Mouse (Mus musculus): Measurements from ENCODE around the gene Fgfr1op2. TPM values are rescaled to one million over a fixed set of nuclear protein-coding genes. Genes with fewer than 3 reads are reported as not detected.
A peak's percentile ranks its signal among the peaks of the same experiment; 100 is the strongest.

Gene Fgfr1op2
- polyA plus RNA-seq, 1 experiment from 2014 or later = 89.2 TPM

DNA sequence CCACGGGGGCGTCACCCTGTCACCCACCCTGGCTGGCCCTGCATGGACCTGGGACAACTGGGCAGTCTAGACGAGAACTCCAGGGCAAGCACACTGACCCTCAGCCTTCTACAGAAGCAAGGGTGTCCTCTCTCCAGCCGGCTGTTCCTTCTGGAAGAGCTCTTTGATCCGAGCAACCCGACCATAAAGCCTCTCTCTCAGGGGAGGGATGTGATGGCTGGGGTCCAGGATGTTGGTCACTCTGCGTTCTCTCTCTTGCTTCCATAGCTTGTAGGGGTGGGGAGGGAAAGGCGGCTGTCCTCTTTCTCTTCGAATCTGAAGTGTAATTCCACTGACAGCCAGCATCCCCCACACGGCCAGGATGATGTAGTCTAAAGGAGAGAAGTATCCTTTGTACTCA is 26.6 kb downstream of the Fgfr1op2 start:
- H3K9me3 ChIP-seq = no peaks in the 10 kb centered on the region
- no peak overlapping the region for H3K4me3 ChIP-seq (replicated peaks)
- 83% methylated on average over 10 of the region's 10 CpGs for WGBS
- H3K9ac ChIP-seq (replicated peaks) = no peak overlapping the region
- no peak overlapping the region for H3K4me2 ChIP-seq
- no peaks in the 10 kb centered on the region for H3K27me3 ChIP-seq
- no peak overlapping the region for H3K27ac ChIP-seq
- H3K4me1 ChIP-seq (replicated peaks) = no peaks in the 10 kb centered on the region
- no peak for ATAC-seq (ENCODE audit: insufficient number of reproducible peaks, insufficient read depth, low FRiP score, low TSS enrichment, low read depth)
- H3K36me3 ChIP-seq = peaks cover 82% of the 10 kb centered on the region

GRCm38 (mm10) chr6:146611385-146611784 is 34.4 kb downstream of the Fgfr1op2 start:
- Histone ChIP-seq H3K27me3 (no peaks in the 10 kb centered on the region), H3K4me1 (replicated peaks) (no peaks in the 10 kb centered on the region), H3K4me2 (no peak overlapping the region), H3K4me3 (replicated peaks) (no peak overlapping the region), H3K9me3 (no peaks in the 10 kb centered on the region), H3K9ac (replicated peaks) (no peak overlapping the region), H3K36me3 (peaks cover 88% of the 10 kb centered on the region), H3K27ac (no peak overlapping the region)
- 88% methylated on average over 6 of the region's 6 CpGs for WGBS
- ATAC-seq (ENCODE audit: insufficient number of reproducible peaks, insufficient read depth, low FRiP score, low TSS enrichment, low read depth) = no peak

GRCm38 (mm10) chr6:146611897-146612296 is 34.9 kb downstream of the Fgfr1op2 start:
- Histone ChIP-seq H3K9me3 (no peaks in the 10 kb centered on the region), H3K9ac (replicated peaks) (no peak overlapping the region), H3K4me2 (no peak overlapping the region), H3K4me1 (replicated peaks) (no peaks in the 10 kb centered on the region), H3K27ac (no peak overlapping the region), H3K27me3 (no peaks in the 10 kb centered on the region), H3K36me3 (peaks cover 88% of the 10 kb centered on the region), H3K4me3 (replicated peaks) (no peak overlapping the region)
- ATAC-seq (ENCODE audit: insufficient number of reproducible peaks, insufficient read depth, low FRiP score, low TSS enrichment, low read depth) = no peak
- 92% methylated on average over 7 of the region's 7 CpGs for WGBS

DNA sequence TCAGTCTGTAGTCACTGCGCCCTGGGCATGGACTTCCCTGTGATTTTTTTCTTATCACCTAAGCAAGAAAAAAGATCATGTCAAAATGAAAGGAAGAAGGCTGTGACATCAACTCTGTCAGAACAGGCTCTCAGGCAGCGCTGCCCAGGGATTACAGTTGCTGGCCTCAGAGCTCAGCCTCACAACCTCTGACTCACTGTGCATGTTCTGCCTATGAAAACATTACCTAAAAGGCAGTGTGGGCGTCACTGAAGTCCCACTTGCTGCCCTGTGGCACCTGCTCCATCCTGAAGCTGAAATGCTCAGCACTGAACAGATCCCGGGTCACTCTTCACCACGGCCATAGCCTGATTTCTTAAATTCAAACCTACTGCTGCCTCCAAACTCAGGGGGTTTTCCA is 35.7 kb downstream of the Fgfr1op2 start:
- Histone ChIP-seq H3K27me3 (no peaks in the 10 kb centered on the region), H3K4me3 (replicated peaks) (no peak overlapping the region), H3K4me1 (replicated peaks) (no peaks in the 10 kb centered on the region), H3K4me2 (no peak overlapping the region), H3K9ac (replicated peaks) (no peak overlapping the region), H3K9me3 (no peaks in the 10 kb centered on the region), H3K27ac (no peak overlapping the region), H3K36me3 (peaks cover 88% of the 10 kb centered on the region)
- ATAC-seq (ENCODE audit: insufficient number of reproducible peaks, insufficient read depth, low FRiP score, low TSS enrichment, low read depth) = no peak
- WGBS = 93% methylated on average over 5 of the region's 5 CpGs

GRCm38 (mm10) chr6:146613907-146614306 is 36.9 kb downstream of the Fgfr1op2 start:
- no peaks in the 10 kb centered on the region for H3K27me3 ChIP-seq
- H3K9me3 ChIP-seq = no peaks in the 10 kb centered on the region
- no peak overlapping the region for H3K4me2 ChIP-seq
- H3K4me3 ChIP-seq (replicated peaks) = no peak overlapping the region
- H3K27ac ChIP-seq = no peak overlapping the region
- no peak for ATAC-seq (ENCODE audit: insufficient number of reproducible peaks, insufficient read depth, low FRiP score, low TSS enrichment, low read depth)
- no peaks in the 10 kb centered on the region for H3K4me1 ChIP-seq (replicated peaks)
- H3K9ac ChIP-seq (replicated peaks) = no peak overlapping the region
- H3K36me3 ChIP-seq = peaks cover 93% of the 10 kb centered on the region
- 88% methylated on average over 5 of the region's 5 CpGs for WGBS

GRCm38 (mm10) chr6:146614541-146614940 is 37.5 kb downstream of the Fgfr1op2 start:
- Histone ChIP-seq H3K27me3 (no peaks in the 10 kb centered on the region), H3K4me2 (no peak overlapping the region), H3K4me3 (replicated peaks) (no peak overlapping the region), H3K27ac (no peak overlapping the region), H3K36me3 (peaks cover 91% of the 10 kb centered on the region), H3K9me3 (no peaks in the 10 kb centered on the region), H3K9ac (replicated peaks) (no peak overlapping the region), H3K4me1 (replicated peaks) (no peaks in the 10 kb centered on the region)
- 91% methylated on average over 5 of the region's 5 CpGs for WGBS
- ATAC-seq (ENCODE audit: insufficient number of reproducible peaks, insufficient read depth, low FRiP score, low TSS enrichment, low read depth) = no peak

DNA sequence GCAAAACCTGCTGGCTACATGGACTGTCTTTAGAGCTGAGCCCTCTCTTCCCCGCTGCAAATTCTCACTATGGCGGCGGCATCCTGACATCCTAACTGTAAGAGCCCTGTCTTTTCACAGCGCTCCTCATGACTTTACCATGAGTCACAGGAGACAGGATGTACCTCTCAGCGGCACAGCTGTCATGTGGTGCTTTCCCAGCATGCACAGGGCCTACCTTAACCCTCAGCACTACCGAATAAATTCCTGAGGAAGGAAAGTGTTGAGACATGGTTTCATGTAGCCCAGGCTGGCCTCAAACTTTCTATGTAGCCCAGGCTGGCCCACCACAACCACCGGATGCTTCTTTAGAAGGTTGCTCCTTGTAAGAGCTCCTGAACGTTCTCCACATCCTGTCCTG is 38.9 kb downstream of the Fgfr1op2 start:
- no peak for ATAC-seq (ENCODE audit: insufficient number of reproducible peaks, insufficient read depth, low FRiP score, low TSS enrichment, low read depth)
- H3K4me3 ChIP-seq (replicated peaks) = no peak overlapping the region
- H3K4me2 ChIP-seq = no peak overlapping the region
- H3K27ac ChIP-seq = no peak overlapping the region
- H3K27me3 ChIP-seq = no peaks in the 10 kb centered on the region
- H3K36me3 ChIP-seq = peaks cover 90% of the 10 kb centered on the region
- H3K9ac ChIP-seq (replicated peaks) = no peak overlapping the region
- no peaks in the 10 kb centered on the region for H3K9me3 ChIP-seq
- 93% methylated on average over 8 of the region's 8 CpGs for WGBS
- no peaks in the 10 kb centered on the region for H3K4me1 ChIP-seq (replicated peaks)

DNA sequence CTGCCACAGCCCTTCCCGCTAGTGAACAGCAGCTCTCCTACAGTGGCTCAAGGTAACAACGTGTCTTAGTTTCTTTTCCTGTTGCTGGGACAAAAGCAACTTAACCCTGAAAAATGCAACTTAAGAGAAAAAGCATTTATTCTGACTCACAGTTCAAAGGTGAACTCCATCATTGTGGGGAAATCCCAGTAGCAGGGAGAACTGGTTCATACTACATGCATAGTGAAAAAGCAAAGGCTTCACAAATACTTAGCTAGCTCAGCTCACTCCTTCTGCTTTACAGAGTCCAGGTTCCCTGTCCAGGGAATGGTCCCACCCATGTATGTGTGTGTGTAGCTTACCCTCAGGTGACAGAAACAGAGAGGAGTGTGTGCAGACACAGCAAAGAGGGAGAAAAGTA is 39.7 kb downstream of the Fgfr1op2 start:
- ATAC-seq (ENCODE audit: insufficient number of reproducible peaks, insufficient read depth, low FRiP score, low TSS enrichment, low read depth) = no peak
- H3K4me3 ChIP-seq (replicated peaks) = no peak overlapping the region

DNA sequence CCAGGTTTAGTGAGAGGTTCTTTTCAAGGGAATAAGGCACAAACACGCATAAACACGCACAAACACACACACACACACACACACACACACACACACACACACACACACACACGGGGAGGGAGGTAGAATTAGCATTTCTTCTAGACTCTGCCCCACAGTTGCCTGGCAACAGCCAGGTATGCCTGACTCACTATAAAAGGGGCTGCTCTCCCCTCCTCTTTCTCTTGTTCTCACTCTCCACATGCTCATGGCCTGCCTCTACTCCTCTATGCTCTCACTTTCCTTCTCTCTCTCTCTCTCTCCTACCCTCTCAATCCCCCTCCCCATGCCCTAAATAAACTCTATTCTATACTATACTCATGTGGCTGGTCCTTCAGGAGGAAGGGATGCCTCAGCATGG is 51.1 kb downstream of the Fgfr1op2 start:
- H3K27ac ChIP-seq = no peak overlapping the region
- H3K9ac ChIP-seq (replicated peaks) = 0 out of 2 replicates have a peak overlapping the region, but pooled peaks have one; percentile 27
- no peaks in the 10 kb centered on the region for H3K9me3 ChIP-seq
- no peak overlapping the region for H3K4me3 ChIP-seq (replicated peaks)
- H3K4me2 ChIP-seq = no peak overlapping the region
- H3K4me1 ChIP-seq (replicated peaks) = peaks cover 13% of the 10 kb centered on the region
- peaks cover 18% of the 10 kb centered on the region for H3K36me3 ChIP-seq
- no peak for ATAC-seq (ENCODE audit: insufficient number of reproducible peaks, insufficient read depth, low FRiP score, low TSS enrichment, low read depth)
- H3K27me3 ChIP-seq = no peaks in the 10 kb centered on the region
- WGBS = 92% methylated on average over 1 of the region's 3 CpGs

More for the DNA sequence above, 39.7 kb downstream of the Fgfr1op2 start:
- Histone ChIP-seq H3K4me2 (no peak overlapping the region), H3K36me3 (peaks cover 96% of the 10 kb centered on the region), H3K9me3 (no peaks in the 10 kb centered on the region), H3K4me1 (replicated peaks) (no peaks in the 10 kb centered on the region), H3K27me3 (no peaks in the 10 kb centered on the region), H3K27ac (no peak overlapping the region), H3K9ac (replicated peaks) (no peak overlapping the region)
- 93% methylated on average over 2 of the region's 2 CpGs for WGBS

GRCm38 (mm10) chr6:146629781-146630756 is 53.1 kb downstream of the Fgfr1op2 start:
- Histone ChIP-seq H3K27ac (no peak overlapping the region), H3K27me3 (no peaks in the 10 kb centered on the region), H3K4me2 (no peak overlapping the region), H3K36me3 (peaks cover 3% of the 10 kb centered on the region; the same call in 1 of the 2 replicates), H3K4me1 (replicated peaks) (peaks cover 19% of the 10 kb centered on the region), H3K4me3 (replicated peaks) (no peak overlapping the region), H3K9ac (replicated peaks) (no peak overlapping the region), H3K9me3 (no peaks in the 10 kb centered on the region)
- WGBS = 80% methylated on average over 9 of the region's 9 CpGs
- ATAC-seq (ENCODE audit: insufficient number of reproducible peaks, insufficient read depth, low FRiP score, low TSS enrichment, low read depth) = no peak

DNA sequence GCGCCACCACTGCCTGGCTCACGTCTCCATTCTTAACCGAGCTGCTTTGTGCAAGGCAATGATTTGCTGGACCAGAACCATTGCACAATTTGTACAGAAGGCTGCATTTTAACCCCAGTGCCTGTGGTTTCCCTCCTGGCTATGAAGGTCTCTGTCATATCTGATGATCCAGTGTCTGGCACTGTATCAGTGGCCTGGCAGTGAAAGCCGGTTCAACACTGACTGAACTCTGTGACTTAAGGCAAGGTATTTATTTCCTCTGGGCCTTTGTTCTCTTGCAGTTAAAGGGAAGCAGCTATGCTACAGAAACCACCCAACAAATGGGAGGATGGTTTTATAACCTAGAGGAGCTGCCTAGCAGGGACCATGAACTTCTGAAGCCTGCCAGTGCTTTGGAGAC is 54.0 kb downstream of the Fgfr1op2 start:
- H3K36me3 ChIP-seq = no peaks in the 10 kb centered on the region
- no peak overlapping the region for H3K4me3 ChIP-seq (replicated peaks)
- H3K27ac ChIP-seq = no peak overlapping the region
- no peak overlapping the region for H3K9ac ChIP-seq (replicated peaks)
- no peak for ATAC-seq (ENCODE audit: insufficient number of reproducible peaks, insufficient read depth, low FRiP score, low TSS enrichment, low read depth)
- WGBS = 80% methylated on average over 4 of the region's 4 CpGs
- H3K4me2 ChIP-seq = no peak overlapping the region
- peaks cover 19% of the 10 kb centered on the region for H3K4me1 ChIP-seq (replicated peaks)
- no peaks in the 10 kb centered on the region for H3K27me3 ChIP-seq
- no peaks in the 10 kb centered on the region for H3K9me3 ChIP-seq

All from limb, embryonic 12.5 days (tissue).